In genomic region chr6:4488966-4489365, GRCm38 (mm10) we compare ENCODE assay signal across 9 mouse cellular contexts. TPM values are rescaled to one million over a fixed set of nuclear protein-coding genes. Genes with fewer than 3 reads are reported as not detected.
DNase-seq lines count a peak whose midpoint lies in the region; ATAC-seq and TF ChIP-seq lines count a peak whose summit lies in the region.
"Had no signal": no experiment of that assay in that cellular context is flagged by ENCODE, and none has a peak within 500 bp of the region (broad histone marks: within the 10 kb centered on the region; RNA-seq: fewer than 3 reads in every experiment).

No protein-coding gene starts in this region.

- DNase-seq in lung, embryonic 14.5 days: peak; percentile 50
- no peak for DNase-seq in lung, postnatal 36 days
- DNase-seq in frontal cortex, postnatal 14 days (ENCODE audit: low spot score in 2 of 2): no peak
- DNase-seq in cerebellum, adult 2 months: no peak
- DNase-seq: layer of hippocampus, adult 9-11 months had no signal

- no peak for TF ChIP-seq CTCF in lung, embryonic 14.5 days (IDR thresholded peaks at IDR 0.05; ENCODE audit: low read depth)
- TF ChIP-seq CTCF in cerebellum, adult 2 months (IDR thresholded peaks at IDR 0.05; ENCODE audit: borderline replicate concordance, insufficient read depth, low read depth, low read length): no peak

- H3K4me1 ChIP-seq in lung, embryonic 14.5 days (ENCODE audit: insufficient read depth): peaks cover 35% of the 10 kb centered on the region
- peaks cover 51% of the 10 kb centered on the region for H3K4me1 ChIP-seq in embryonic facial prominence, embryonic 12.5 days
- peaks cover 12% of the 10 kb centered on the region for H3K4me1 ChIP-seq in hindbrain, embryonic 13.5 days (replicated peaks)
- no peaks in the 10 kb centered on the region for H3K4me1 ChIP-seq in cerebellum, adult 2 months (ENCODE audit: control insufficient read depth, insufficient read depth, low read length)

- no peaks in the 10 kb centered on the region for H3K36me3 ChIP-seq in lung, embryonic 14.5 days (ENCODE audit: insufficient read depth)
- H3K36me3 ChIP-seq in embryonic facial prominence, embryonic 12.5 days: no peaks in the 10 kb centered on the region
- H3K36me3 ChIP-seq in hindbrain, embryonic 13.5 days: no peaks in the 10 kb centered on the region
- no peaks in the 10 kb centered on the region for H3K36me3 ChIP-seq in myocyte (ENCODE audit: control insufficient read depth, insufficient read depth)

- peak; percentile 6 for TF ChIP-seq POLR2A in myocyte (IDR thresholded peaks at IDR 0.05; ENCODE audit: insufficient read length, low read depth)
- no peak for TF ChIP-seq POLR2A in cerebellum, adult 2 months (IDR thresholded peaks at IDR 0.05; ENCODE audit: borderline replicate concordance, insufficient read depth, low read length)

- H3K9me3 ChIP-seq in lung, embryonic 14.5 days (ENCODE audit: low read depth, low read length): no peaks in the 10 kb centered on the region
- H3K9me3 ChIP-seq in embryonic facial prominence, embryonic 12.5 days: no peaks in the 10 kb centered on the region
- no peaks in the 10 kb centered on the region for H3K9me3 ChIP-seq in hindbrain, embryonic 13.5 days

- peak overlapping the region; percentile 57 for H3K4me2 ChIP-seq in lung, embryonic 14.5 days
- peak overlapping the region; percentile 43 for H3K4me2 ChIP-seq in embryonic facial prominence, embryonic 12.5 days (replicated peaks)
- H3K4me2 ChIP-seq in hindbrain, embryonic 13.5 days: no peak overlapping the region
- H3K4me2 ChIP-seq in myocyte (ENCODE audit: low read depth): peak overlapping the region; percentile 97

- no peaks in the 10 kb centered on the region for H3K79me2 ChIP-seq in myocyte (ENCODE audit: control insufficient read depth, insufficient read depth)

- peak overlapping the region; percentile 14 for H3K9ac ChIP-seq in lung, embryonic 14.5 days
- peak overlapping the region; percentile 21; the same call in 1 of the 2 replicates for H3K9ac ChIP-seq in embryonic facial prominence, embryonic 12.5 days
- H3K9ac ChIP-seq in hindbrain, embryonic 13.5 days: no peak overlapping the region

- H3K27me3 ChIP-seq in lung, embryonic 14.5 days (ENCODE audit: insufficient read depth, low read length): no peaks in the 10 kb centered on the region
- H3K27me3 ChIP-seq in embryonic facial prominence, embryonic 12.5 days: no peaks in the 10 kb centered on the region
- H3K27me3 ChIP-seq in hindbrain, embryonic 13.5 days: no peaks in the 10 kb centered on the region
- no peaks in the 10 kb centered on the region for H3K27me3 ChIP-seq in myocyte (ENCODE audit: control insufficient read depth, insufficient read depth, insufficient read length)
- no peaks in the 10 kb centered on the region for H3K27me3 ChIP-seq in cerebellum, adult 2 months (ENCODE audit: control insufficient read depth, insufficient read depth, low read length)
- H3K27me3 ChIP-seq: Patski had no signal

- ATAC-seq in lung, embryonic 14.5 days (ENCODE audit: insufficient read depth): peak; percentile 15; the same call in 1 of the 2 replicates
- ATAC-seq in embryonic facial prominence, embryonic 12.5 days (ENCODE audit: insufficient number of reproducible peaks, insufficient read depth, low FRiP score, low TSS enrichment): no peak
- no peak for ATAC-seq in hindbrain, embryonic 13.5 days (ENCODE audit: low FRiP score)

- H3ac ChIP-seq in myocyte (ENCODE audit: control insufficient read depth, insufficient read length): no peak overlapping the region

- peak overlapping the region; percentile 12; the same call in 1 of the 2 replicates for H3K4me3 ChIP-seq in lung, embryonic 14.5 days (ENCODE audit: low read depth, low read length)
- H3K4me3 ChIP-seq in embryonic facial prominence, embryonic 12.5 days: no peak overlapping the region
- H3K4me3 ChIP-seq in hindbrain, embryonic 13.5 days: no peak overlapping the region
- H3K4me3 ChIP-seq in myocyte: no peak overlapping the region
- no peak overlapping the region for H3K4me3 ChIP-seq in cerebellum, adult 2 months (replicated peaks; ENCODE audit: insufficient read depth, low read depth, low read length)

- peak overlapping the region; percentile 99 for H3K27ac ChIP-seq in lung, embryonic 14.5 days (ENCODE audit: low read depth)
- H3K27ac ChIP-seq in embryonic facial prominence, embryonic 12.5 days: peak overlapping the region; percentile 94
- peak overlapping the region; percentile 55 for H3K27ac ChIP-seq in hindbrain, embryonic 13.5 days
- no peak overlapping the region for H3K27ac ChIP-seq in cerebellum, adult 2 months (ENCODE audit: insufficient read depth, low read length)

- WGBS in lung, embryonic 14.5 days: 14% methylated on average over 1 of the region's 1 CpGs
- WGBS in embryonic facial prominence, embryonic 12.5 days: 51% methylated on average over 1 of the region's 1 CpGs
- 70% methylated on average over 1 of the region's 1 CpGs for WGBS in hindbrain, embryonic 13.5 days
- 73% methylated on average over 1 of the region's 1 CpGs for WGBS in cerebellum, adult 2 months

TF ChIP-seq in myocyte, 11 proteins besides CTCF, POLR2A, EP300 and RAD21:
- TF ChIP-seq TCF12 (IDR thresholded peaks at IDR 0.05; ENCODE audit: insufficient read depth, poor library complexity, severe bottlenecking): no peak
- TF ChIP-seq E2F4 (IDR thresholded peaks at IDR 0.05; ENCODE audit: insufficient read depth): no peak
- no peak for TF ChIP-seq TCF3 (IDR thresholded peaks at IDR 0.05; ENCODE audit: insufficient read length, low read depth)
- no peak for TF ChIP-seq REST (IDR thresholded peaks at IDR 0.05; ENCODE audit: insufficient read depth, insufficient read length)
- TF ChIP-seq USF1 (IDR thresholded peaks at IDR 0.05; ENCODE audit: low read depth): no peak
- no peak for TF ChIP-seq SRF (IDR thresholded peaks at IDR 0.05; ENCODE audit: control insufficient read depth, insufficient read length, low read depth)
- no peak for TF ChIP-seq MYOG (IDR thresholded peaks at IDR 0.05; ENCODE audit: control insufficient read depth in 1 of 3, insufficient read depth in 1 of 3, insufficient read length in 2 of 3, low read depth in 2 of 3)
- no peak for TF ChIP-seq CEBPB (IDR thresholded peaks at IDR 0.05; ENCODE audit: insufficient read depth, poor library complexity, severe bottlenecking)
- TF ChIP-seq MYOD1 (IDR thresholded peaks at IDR 0.05; ENCODE audit: control insufficient read depth in 1 of 3, insufficient read length in 2 of 3, low read depth in 2 of 3): no peak
- no peak for TF ChIP-seq MAX (IDR thresholded peaks at IDR 0.05; ENCODE audit: low read depth)
- no peak for TF ChIP-seq POLR2AphosphoS2 (IDR thresholded peaks at IDR 0.05; ENCODE audit: insufficient read length, low read depth)

RNA-seq across cellular contexts. Expression of gene Col1a2, which starts 15.6 kb away (rescaled TPM):
- polyA plus RNA-seq in lung, embryonic 14.5 days (2014; fragmentation: Nextera tagmentation; extraction: Ambion mirVana): 626 and 660 TPM in 2 replicates
- polyA plus RNA-seq in embryonic facial prominence, embryonic 12.5 days (2016; fragmentation: Nextera tagmentation; extraction: Ambion mirVana): 603 and 672 TPM in 2 replicates
- polyA plus RNA-seq in hindbrain, embryonic 13.5 days (2015; fragmentation: Nextera tagmentation; extraction: Ambion mirVana): 142 and 188 TPM in 2 replicates
- 627 TPM for polyA plus RNA-seq in myocyte (2012; fragmentation: generic; extraction: Trizol)
- 9.0 and 11.6 TPM in 2 replicates for polyA plus RNA-seq in cerebellum, adult 2 months (2012; rRNA removed)

Comparison
In these comparisons a context has a peak if more than half of its experiments do, and no peak if none do; other contexts are left out.
1. RNA of gene Col1a2, which starts 15.6 kb away (polyA plus RNA-seq): 603 to 672 TPM in embryonic facial prominence, embryonic 12.5 days, 627 TPM in myocyte (single experiment), 626 to 660 TPM in lung, embryonic 14.5 days and 142 to 188 TPM in hindbrain, embryonic 13.5 days; 9.0 to 11.6 TPM in cerebellum, adult 2 months; every median in the first group is over 10 times any median in the second.